Mouse (Mus musculus): ENCODE measurements at regions not wholly inside any gene's neighbourhood (a gene's known extent, or its start where the extent isn't known, plus 50 kb on each side); places are given as distances from the start of the nearest gene placed in this dataset.
"Not testable (repeated sequence)": the region's sequence is repeated elsewhere in the genome, so short reads cannot be mapped to it uniquely, and the experiment has no call there.

GRCm38 (mm10) chr10:62031986-62032385 is 53.1 kb upstream of the Col13a1 start:
- not testable (repeated sequence) for H3K4me1 ChIP-seq (replicated peaks; ENCODE audit: control insufficient read depth, insufficient read depth, low read length); H3K9ac ChIP-seq (ENCODE audit: low read depth, low read length); ATAC-seq (ENCODE audit: low FRiP score); H3K27me3 ChIP-seq (ENCODE audit: control insufficient read depth, insufficient read depth, low read length); DNase-seq (ENCODE audit: low spot score); H3K36me3 ChIP-seq (ENCODE audit: control insufficient read depth, insufficient read depth, low read length); H3K9me3 ChIP-seq (ENCODE audit: control insufficient read depth, low read length); H3K27ac ChIP-seq (ENCODE audit: low read depth, low read length); H3K4me3 ChIP-seq (ENCODE audit: low read depth, low read length); H3K4me2 ChIP-seq (replicated peaks; ENCODE audit: low read depth, low read length)
- WGBS, result 97% methylated on average over 6 of the region's 6 CpGs

- H3K27ac ChIP-seq (ENCODE audit: low read depth, low read length), result no peak overlapping the region
- H3K9me3 ChIP-seq (ENCODE audit: control insufficient read depth, low read length), result no peaks in the 10 kb centered on the region
- no peak overlapping the region for H3K9ac ChIP-seq (ENCODE audit: low read depth, low read length)
- H3K36me3 ChIP-seq (ENCODE audit: control insufficient read depth, insufficient read depth, low read length), result no peaks in the 10 kb centered on the region
- no peak overlapping the region for H3K4me2 ChIP-seq (replicated peaks; ENCODE audit: low read depth, low read length)
- 91% methylated on average over 2 of the region's 2 CpGs for whole genome bisulfite sequencing
- H3K4me1 ChIP-seq (replicated peaks; ENCODE audit: control insufficient read depth, insufficient read depth, low read length), result no peaks in the 10 kb centered on the region
- no peak overlapping the region for H3K4me3 ChIP-seq (ENCODE audit: low read depth, low read length)
- no peak for DNase-seq (ENCODE audit: low spot score)
- no peak for ATAC-seq (ENCODE audit: low FRiP score)
- no peaks in the 10 kb centered on the region for H3K27me3 ChIP-seq (ENCODE audit: control insufficient read depth, insufficient read depth, low read length)
Observed at GRCm38 (mm10) chr10:62029271-62029670, 50.4 kb upstream of the Col13a1 start.

All from hindbrain, embryonic 11.5 days (tissue).